Mouse (Mus musculus): ENCODE measurements at regions not wholly inside any gene's neighbourhood (a gene's known extent, or its start where the extent isn't known, plus 50 kb on each side); places are given as distances from the start of the nearest gene placed in this dataset.

DNA sequence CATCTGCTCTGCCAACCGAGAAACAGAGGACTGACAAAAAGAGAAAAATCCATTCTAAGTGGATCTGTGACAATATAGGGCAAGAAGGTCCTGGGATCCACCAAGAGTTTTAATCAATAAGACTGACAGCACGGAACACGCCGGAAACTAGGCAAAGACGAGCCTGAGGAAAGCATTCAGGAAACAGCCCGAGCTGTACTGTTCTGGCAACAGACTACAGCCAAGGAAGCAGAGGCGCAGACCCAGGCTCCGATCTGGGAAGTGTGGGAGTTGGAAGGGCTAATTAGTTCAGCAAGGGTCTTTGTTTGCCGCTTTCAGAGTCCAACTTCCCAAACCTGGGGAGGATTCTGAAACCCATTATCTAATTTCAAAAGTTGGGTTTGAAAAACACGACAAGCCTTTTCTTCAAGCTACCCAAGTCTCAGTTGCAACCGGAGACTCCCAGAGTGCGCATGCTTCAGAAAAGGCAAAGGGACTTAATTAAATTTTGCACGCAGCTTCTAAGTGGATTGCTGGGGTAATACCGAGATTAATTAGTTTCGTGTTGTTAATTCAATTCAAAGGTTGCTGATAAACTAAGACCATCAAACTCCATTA is 317.4 kb downstream of the Nedd1 start:
- TF ChIP-seq CTCF (IDR thresholded peaks at IDR 0.05; ENCODE audit: control insufficient read depth, insufficient read depth, insufficient replicate concordance, low read depth, low read length) (no peak), POLR2A (IDR thresholded peaks at IDR 0.05; ENCODE audit: control insufficient read depth, low read depth, low read length) (no peak)

All from testis, adult 2 months (tissue).